Comparison of ENCODE assay signal across 11 mouse cellular contexts in the genomic region with DNA sequence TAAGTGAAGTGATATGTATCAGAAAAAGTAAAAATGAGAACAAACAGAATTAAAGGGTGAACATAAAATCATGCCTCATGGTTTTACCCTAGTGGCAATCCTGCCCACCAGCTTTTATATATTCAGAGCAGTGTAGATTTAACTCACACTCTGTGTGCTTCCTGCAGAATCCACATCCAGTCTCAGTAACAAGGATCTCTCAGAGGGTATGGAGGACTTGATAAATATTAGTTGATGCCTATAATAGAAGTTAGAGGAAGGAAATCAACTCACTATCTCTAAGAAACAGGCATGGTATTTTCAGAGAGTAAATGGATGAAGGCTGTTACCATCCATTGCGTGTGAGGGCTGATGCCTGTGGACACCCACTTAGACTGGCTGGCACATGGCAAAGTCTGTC.
"Had no signal": no experiment of that assay in that cellular context is flagged by ENCODE, and none has a peak within 500 bp of the region (broad histone marks: within the 10 kb centered on the region; RNA-seq: fewer than 3 reads in every experiment).

No protein-coding gene starts in this region.

- H3K4me3 ChIP-seq: limb, embryonic 13.5 days; liver, embryonic 15.5 days; neural tube, embryonic 12.5 days had no signal

- H3K36me3 ChIP-seq: limb, embryonic 13.5 days; liver, embryonic 15.5 days; neural tube, embryonic 12.5 days had no signal

- H3K27me3 ChIP-seq: limb, embryonic 13.5 days; liver, embryonic 15.5 days; neural tube, embryonic 12.5 days had no signal

- H3K27ac ChIP-seq: limb, embryonic 13.5 days; liver, embryonic 15.5 days; neural tube, embryonic 12.5 days; stomach, postnatal 0 days had no signal

- DNase-seq: kidney, adult 18-20 months; kidney, postnatal 10 days; kidney, postnatal 4 days; left cerebral cortex, postnatal 4 days; lung, postnatal 10 days; thymus, postnatal 4 days had no signal

- H3K9ac ChIP-seq: limb, embryonic 13.5 days; liver, embryonic 15.5 days; lung, embryonic 14.5 days; neural tube, embryonic 12.5 days had no signal

- H3K4me1 ChIP-seq: limb, embryonic 13.5 days; liver, embryonic 15.5 days had no signal

- H3K4me2 ChIP-seq: limb, embryonic 13.5 days; liver, embryonic 15.5 days; lung, embryonic 14.5 days; neural tube, embryonic 12.5 days had no signal

- H3K9me3 ChIP-seq: limb, embryonic 13.5 days; liver, embryonic 15.5 days; neural tube, embryonic 12.5 days had no signal
